Mouse (Mus musculus): Measurements from ENCODE around the gene Nfkbib.

- TF ChIP-seq CTCF (IDR thresholded peaks at IDR 0.05; ENCODE audit: borderline replicate concordance, insufficient read depth, low read depth, low read length) (no peak), POLR2A (IDR thresholded peaks at IDR 0.05; ENCODE audit: borderline replicate concordance, insufficient read depth, low read length) (no peak)
These were observed 3.0 kb upstream of the Nfkbib start for GRCm38 (mm10) chr7:28770309-28770708.
